Comparison of ENCODE assay signal across 20 mouse cellular contexts in genomic region chr1:97555565-97555955, GRCm38 (mm10).
DNase-seq lines count a peak whose midpoint lies in the region; TF ChIP-seq lines count a peak whose summit lies in the region.
"Had no signal": no experiment of that assay in that cellular context is flagged by ENCODE, and none has a peak within 500 bp of the region (broad histone marks: within the 10 kb centered on the region; RNA-seq: fewer than 3 reads in every experiment).

No protein-coding gene starts in this region.

- H3K27ac ChIP-seq in left cerebral cortex, adult 2 months, result 0 out of 2 replicates have a peak overlapping the region, but pooled peaks have one; percentile 4
- H3K27ac ChIP-seq: embryonic facial prominence, embryonic 12.5 days; embryonic facial prominence, embryonic 15.5 days; gastrocnemius, adult 2 months; heart, adult 2 months; heart, embryonic 10.5 days; heart, embryonic 13.5 days; hindbrain, embryonic 12.5 days; hindbrain, embryonic 15.5 days had no signal

- intact Hi-C loops in left cerebral cortex, adult 2 months (cut with DNase I), result loop anchor here (2.0 kb wide), 1 partner anchor 45 kb away; no protein-coding TSS in a partner anchor
- intact Hi-C loops in gastrocnemius, postnatal 36 days (cut with DNase I), result no loop called here

- TF ChIP-seq CTCF in left cerebral cortex, adult 2 months (IDR thresholded peaks at IDR 0.05), result no peak

- H3K4me3 ChIP-seq in left cerebral cortex, adult 2 months, result no peak overlapping the region
- H3K4me3 ChIP-seq: embryonic facial prominence, embryonic 12.5 days; embryonic facial prominence, embryonic 15.5 days; gastrocnemius, adult 2 months; heart, adult 2 months; heart, embryonic 10.5 days; heart, embryonic 13.5 days; hindbrain, embryonic 12.5 days; hindbrain, embryonic 15.5 days had no signal

- DNase-seq in left cerebral cortex, adult 2 months (ENCODE audit: extremely low spot score in 1 of 2, low spot score in 2 of 2), result no peak
- no peak for DNase-seq in left cerebral cortex, adult 9 months (ENCODE audit: low spot score in 2 of 2)
- peak; percentile 63 for DNase-seq in adipocyte (ENCODE audit: low spot score)
- peak; percentile 34 for DNase-seq in adrenal gland, postnatal 14 days
- no peak for DNase-seq in layer of hippocampus, postnatal 36 days
- DNase-seq in gastrocnemius, postnatal 36 days, result no peak
- DNase-seq: cerebellum, adult 2 months; cerebellum, adult 9-11 months; cerebellum, postnatal 25 days; gastrocnemius, adult 2 months; gastrocnemius, postnatal 14 days; heart, adult 2 months; heart, postnatal 14 days; heart, postnatal 4 days had no signal

Comparison
In these comparisons a context has a peak if more than half of its experiments do, and no peak if none do; other contexts are left out.
1. DNase-seq: peak in adipocyte (single experiment) and adrenal gland, postnatal 14 days (single experiment); none in left cerebral cortex, adult 2 months (0 of 2), left cerebral cortex, adult 9 months (0 of 2), layer of hippocampus, postnatal 36 days (0 of 2) and gastrocnemius, postnatal 36 days (0 of 2).